Mouse (Mus musculus) gastrocnemius, adult 2 months (tissue): ENCODE results near the gene Ghr. TPM values are rescaled to one million over a fixed set of nuclear protein-coding genes. Genes with fewer than 3 reads are reported as not detected.

Source experiments
- DNase-seq: peaks from one replicate; pipeline ENCODE4 v3.0.0; 2022
- H3K27ac ChIP-seq: fragments of 200-600 bp; 2 replicates; pipeline ENCODE4 v1.8.1; 2022; ENCODE audit warnings: mild to moderate bottlenecking
- H3K4me3 ChIP-seq: fragments of 200-600 bp; 2 replicates; pipeline ENCODE4 v1.8.1; 2022; ENCODE audit warnings: mild to moderate bottlenecking, moderate library complexity
- CTCF ChIP-seq: fragments of 200-600 bp; IDR thresholded peaks from 2 replicates; pipeline ENCODE4 v1.8.1; 2022; ENCODE audit warnings: antibody characterized with exemption, mild to moderate bottlenecking, moderate library complexity
- intact Hi-C: fragments of 180-260 bp; cut with DNase I; formaldehyde crosslinking; loops from one replicate; pipeline ENCODE4 v1.15.1; 2025
- total RNA-seq, 2 experiments: library from RNA; stranded (reverse); gene quantifications; 2 replicates each; pipeline ENCODE4 v1.2.3; 2021

The Ghr gene
- total RNA-seq, 2 experiments from 2014 or later = 136 to 166 TPM

DNA sequence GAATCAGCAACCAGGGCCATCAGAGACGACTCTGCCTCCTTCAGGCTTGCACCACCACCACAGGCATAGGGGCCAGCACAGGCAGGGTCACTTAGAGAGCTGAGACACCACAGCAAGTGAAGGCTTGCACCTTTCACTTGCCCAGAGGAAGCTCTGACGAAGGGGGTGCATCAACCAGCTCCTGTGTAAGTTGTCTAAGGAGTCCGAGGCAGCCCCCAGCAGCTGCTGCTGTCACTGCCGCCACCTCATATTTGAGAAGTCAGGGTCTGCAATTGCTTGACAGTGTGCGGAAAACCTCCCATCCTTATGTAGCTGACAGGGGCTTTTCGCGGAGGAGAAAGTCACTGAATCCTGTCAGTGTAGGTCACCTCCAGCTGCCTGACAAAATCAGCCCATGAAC, 304.1 kb downstream of the Ghr start:
- TF ChIP-seq CTCF = no peak
- intact Hi-C loops = loop anchor here (5.0 kb wide), 1 partner anchor 67 kb away; no protein-coding TSS in a partner anchor

DNA sequence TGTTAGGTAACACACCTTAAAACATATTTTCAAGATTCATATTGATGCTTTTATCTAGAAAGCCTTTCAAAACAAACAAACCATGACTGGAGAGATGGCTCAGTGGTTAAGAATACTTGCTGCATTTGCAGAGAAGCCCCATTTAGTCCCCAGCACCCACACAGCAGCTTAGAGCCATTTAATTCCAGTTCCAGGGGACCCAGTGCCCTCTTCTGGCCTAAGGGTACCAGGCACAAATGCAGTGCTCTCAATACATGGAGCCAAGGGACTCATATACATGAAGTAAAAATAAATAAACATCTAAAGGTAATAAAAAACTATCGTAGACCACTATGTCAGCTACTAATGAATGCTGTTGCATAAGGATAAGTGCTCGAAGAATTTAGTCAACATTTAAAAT, 305.9 kb downstream of the Ghr start:
- Histone ChIP-seq H3K4me3 (no peak overlapping the region; the same call in 1 of the 2 replicates), H3K27ac (no peak overlapping the region)
- DNase-seq = no peak
- peak; percentile 49 for TF ChIP-seq CTCF
- intact Hi-C loops = loop anchor here (5.0 kb wide), 1 partner anchor 65 kb away; no protein-coding TSS in a partner anchor

More for the DNA sequence above, 304.1 kb downstream of the Ghr start:
- no peak for DNase-seq
- no peak overlapping the region for H3K27ac ChIP-seq
- no peak overlapping the region for H3K4me3 ChIP-seq

DNA sequence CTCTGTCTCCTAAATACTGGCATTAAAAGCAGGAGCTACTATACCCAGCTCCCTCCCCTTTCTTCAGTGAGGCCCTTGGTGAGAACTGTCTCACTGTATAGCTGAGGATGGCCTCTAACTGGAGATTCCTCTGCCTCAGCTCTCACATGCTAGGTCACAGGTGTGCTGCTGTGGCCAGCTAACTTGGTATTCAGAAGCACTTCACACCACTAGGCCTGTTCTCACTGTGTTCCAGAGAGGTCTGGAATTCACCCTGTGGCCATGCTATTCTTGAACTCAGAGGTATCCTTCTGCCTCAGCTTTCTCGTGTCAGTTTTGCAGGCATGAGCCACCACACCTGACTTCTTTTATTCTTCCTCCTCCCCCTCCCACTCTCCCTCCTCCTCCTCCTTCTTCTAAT, 310.1 kb downstream of the Ghr start:
- peak overlapping the region; percentile 17 for H3K27ac ChIP-seq
- DNase-seq = no peak
- peak overlapping the region; percentile 87 for H3K4me3 ChIP-seq
- intact Hi-C loops = loop anchor here (5.0 kb wide), 1 partner anchor 46 kb away; no protein-coding TSS in a partner anchor
- no peak for TF ChIP-seq CTCF

DNA sequence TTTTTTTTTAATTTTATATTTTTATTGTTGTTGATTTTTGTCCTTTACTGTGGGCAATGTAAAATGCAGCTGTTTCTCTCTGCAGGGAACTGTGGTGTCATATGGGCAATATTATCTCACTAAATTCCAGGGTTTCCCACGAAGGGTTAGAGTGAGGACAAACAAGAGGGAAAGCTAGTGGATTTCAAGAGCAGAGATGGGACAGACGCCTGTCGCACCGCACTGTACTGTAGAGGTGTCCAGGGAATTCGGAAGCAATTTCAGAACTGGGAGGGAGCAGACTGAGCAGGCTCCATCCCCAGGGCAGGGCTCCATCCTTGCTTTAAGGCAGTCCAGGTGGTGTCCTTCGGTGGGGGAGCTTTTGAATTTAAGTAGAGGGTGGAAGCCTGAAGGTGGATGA, 312.1 kb downstream of the Ghr start:
- H3K4me3 ChIP-seq = peak overlapping the region; percentile 87
- peak; percentile 48 for DNase-seq
- no peak for TF ChIP-seq CTCF
- intact Hi-C loops = loop anchor here (5.0 kb wide), 1 partner anchor 44 kb away; no protein-coding TSS in a partner anchor
- peak overlapping the region; percentile 97 for H3K27ac ChIP-seq

DNA sequence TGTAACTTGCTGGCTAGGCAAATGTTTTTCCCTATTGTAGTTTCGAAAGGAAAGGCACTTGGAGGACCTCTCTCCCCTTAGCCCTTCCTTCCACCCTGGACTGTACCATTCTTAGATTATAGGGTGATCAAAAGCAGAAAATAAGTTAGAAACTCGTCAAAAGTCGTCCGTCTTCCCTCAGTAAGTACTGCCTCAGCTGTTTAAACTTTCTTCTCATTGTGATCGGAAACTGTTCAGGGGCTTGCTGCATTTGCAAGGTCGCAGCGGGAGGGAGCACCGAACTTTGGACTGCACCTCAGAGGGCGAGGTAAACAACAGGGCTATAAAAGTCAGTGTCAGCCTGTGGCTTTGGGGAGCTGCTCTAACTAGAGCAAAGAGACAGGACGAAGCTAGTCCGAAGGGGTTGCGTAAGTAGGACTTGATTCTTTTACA, 312.6 kb downstream of the Ghr start:
- peak; percentile 83 for DNase-seq
- Histone ChIP-seq H3K27ac (peak overlapping the region; percentile 97), H3K4me3 (peak overlapping the region; percentile 87)
- no peak for TF ChIP-seq CTCF
- intact Hi-C loops = loop anchor here (5.0 kb wide), 1 partner anchor 43 kb away; no protein-coding TSS in a partner anchor

DNA sequence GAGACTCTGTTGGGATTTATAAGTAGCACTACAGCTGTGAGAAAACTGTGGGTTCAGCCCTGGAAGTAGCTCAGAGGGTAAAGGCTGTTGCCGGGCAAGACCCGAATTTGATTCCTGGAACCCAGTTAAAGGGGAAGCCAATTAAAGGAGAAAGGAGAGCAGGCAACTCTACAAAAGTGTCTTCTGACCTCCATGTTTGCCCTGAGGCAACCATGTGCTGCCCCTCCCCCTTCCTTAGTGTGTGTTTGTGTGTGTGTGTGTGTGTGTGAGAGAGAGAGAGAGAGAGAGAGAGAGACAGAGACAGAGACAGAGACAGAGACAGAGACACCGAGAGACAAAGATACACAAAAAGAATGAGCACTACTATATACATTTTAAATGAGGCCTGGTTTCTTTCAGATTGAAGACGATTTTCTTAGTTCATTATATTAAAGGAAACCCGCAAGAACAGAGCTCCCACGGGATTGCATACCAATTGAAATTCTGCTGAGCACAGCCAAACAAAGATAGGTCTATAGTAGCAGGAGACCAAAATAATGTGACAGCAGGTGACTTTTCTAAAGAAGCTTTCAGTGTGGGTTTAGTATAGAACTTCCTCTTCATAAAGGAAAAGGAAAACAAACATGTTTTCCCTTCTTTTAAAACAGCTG, 313.2 kb downstream of the Ghr start:
- intact Hi-C loops = loop anchor here (5.0 kb wide), 1 partner anchor 43 kb away; no protein-coding TSS in a partner anchor
- TF ChIP-seq CTCF = no peak
- Histone ChIP-seq H3K4me3 (peak overlapping the region; percentile 87), H3K27ac (peak overlapping the region; percentile 97)
- DNase-seq = no peak

DNA sequence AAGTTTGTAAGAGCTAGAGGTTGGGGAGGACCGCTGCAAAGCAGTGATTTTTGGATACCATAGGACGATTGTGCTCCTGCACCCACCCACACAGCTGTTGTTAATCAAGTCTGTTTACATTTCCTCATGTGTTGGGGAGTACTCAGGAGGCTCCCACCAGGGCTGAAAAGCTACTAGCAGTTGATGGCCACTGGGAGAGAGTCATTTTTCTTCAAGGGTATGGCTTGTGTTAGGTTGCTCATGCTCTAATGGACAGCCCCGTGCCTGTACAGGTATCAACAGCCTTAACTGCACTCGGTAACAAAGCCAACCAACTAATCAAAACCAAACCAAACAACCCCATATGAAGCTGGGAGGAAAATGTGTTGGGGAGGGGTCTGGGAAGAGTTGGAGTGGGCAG, 313.8 kb downstream of the Ghr start:
- Histone ChIP-seq H3K27ac (peak overlapping the region; percentile 97), H3K4me3 (no peak overlapping the region)
- DNase-seq = no peak
- intact Hi-C loops = no loop called here
- TF ChIP-seq CTCF = no peak

DNA sequence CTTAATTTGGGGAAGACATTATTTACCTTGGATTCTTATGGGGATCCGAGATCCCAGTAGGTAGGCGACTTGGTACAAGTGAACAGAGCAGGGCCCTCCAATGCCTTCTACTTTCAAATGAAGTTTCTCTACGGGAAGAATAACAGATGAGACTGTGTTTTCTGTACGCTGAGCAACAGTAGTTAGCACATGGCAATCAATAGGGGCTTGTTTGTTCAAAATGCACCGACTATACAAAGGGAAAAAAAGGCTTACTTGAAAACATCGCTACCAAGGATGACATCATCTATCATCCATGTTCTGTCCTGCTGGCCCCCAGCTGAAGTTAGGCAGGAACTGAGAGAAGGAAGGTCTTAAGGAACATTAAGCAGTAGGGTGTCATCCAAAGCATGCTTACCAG, 315.0 kb downstream of the Ghr start, which contains the start of gene Selenop:
Selenop (plus strand) TSS at position 301 of the 400 bp plus-strand sequence.
- H3K4me3 ChIP-seq = no peak within 1 kb of the TSS
- intact Hi-C loops = no loop called here
- no peak for DNase-seq
- H3K27ac ChIP-seq = peak within 1 kb of the TSS; percentile 97; the same call in 1 of the 2 replicates
- TF ChIP-seq CTCF = no peak
